10 mouse cellular contexts compared by ENCODE assay signal in the genomic region with DNA sequence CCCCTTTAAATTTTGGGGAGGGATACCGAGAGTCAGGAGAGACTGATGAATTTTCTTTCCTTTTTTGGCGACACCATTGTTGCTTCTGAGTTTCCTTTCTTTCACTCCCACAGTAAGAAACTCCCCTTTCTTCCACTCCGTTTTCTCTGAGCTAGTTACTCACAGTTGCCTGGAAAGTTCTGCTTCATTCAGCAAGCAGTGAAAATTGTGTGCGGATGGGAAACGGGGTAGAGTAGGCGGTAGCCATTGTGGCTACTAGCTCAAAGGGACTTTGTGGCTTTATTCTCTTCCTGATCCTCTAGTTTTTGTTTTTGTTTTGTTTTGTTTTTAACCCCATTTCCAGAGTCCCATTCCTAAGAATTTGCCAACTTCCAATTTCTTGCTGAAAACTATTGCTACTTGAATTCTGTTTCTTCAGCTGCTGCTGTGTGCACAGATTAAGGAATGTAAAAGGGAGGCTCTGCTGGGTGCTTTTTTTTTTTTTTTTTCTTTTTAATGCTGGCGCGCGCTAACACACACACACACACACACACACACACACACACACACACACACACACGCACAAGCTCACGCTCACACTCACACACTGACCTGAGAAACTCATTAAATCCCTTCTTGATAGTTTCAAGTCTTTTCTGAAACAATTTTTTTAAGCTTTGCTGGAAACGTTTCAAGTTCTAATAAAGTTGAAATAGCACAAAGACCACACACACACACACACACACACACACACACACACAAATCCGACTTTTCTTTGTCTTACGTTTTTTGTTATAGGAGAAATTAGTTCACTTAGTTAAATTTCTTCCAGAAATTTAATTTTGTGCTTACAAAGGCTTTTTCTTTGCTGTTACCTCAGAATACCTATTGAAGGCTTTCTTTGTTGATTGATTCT. TPM values are rescaled to one million over a fixed set of nuclear protein-coding genes. Genes with fewer than 3 reads are reported as not detected.
DNase-seq lines count a peak whose midpoint lies in the region; ATAC-seq and TF ChIP-seq lines count a peak whose summit lies in the region.
"Had no signal": no experiment of that assay in that cellular context is flagged by ENCODE, and none has a peak within 500 bp of the region (broad histone marks: within the 10 kb centered on the region; RNA-seq: fewer than 3 reads in every experiment).

No protein-coding gene starts in this region.

- H3K36me3 ChIP-seq in kidney, embryonic 15.5 days = no peaks in the 10 kb centered on the region
- H3K36me3 ChIP-seq in heart, embryonic 12.5 days = no peaks in the 10 kb centered on the region
- H3K36me3 ChIP-seq in liver, embryonic 14.5 days (replicated peaks; ENCODE audit: control insufficient read depth, insufficient read depth, low read depth) = no peaks in the 10 kb centered on the region

- no peaks in the 10 kb centered on the region for H3K4me1 ChIP-seq in kidney, embryonic 15.5 days
- no peaks in the 10 kb centered on the region for H3K4me1 ChIP-seq in heart, embryonic 12.5 days (replicated peaks)
- H3K4me1 ChIP-seq in liver, embryonic 14.5 days (replicated peaks; ENCODE audit: control insufficient read depth in 2 of 2, insufficient read depth in 2 of 2, low read length in 1 of 2) = no peaks in the 10 kb centered on the region

- peak overlapping the region; percentile 61 for H3K4me3 ChIP-seq in kidney, embryonic 15.5 days (replicated peaks)
- peak overlapping the region; percentile 78 for H3K4me3 ChIP-seq in heart, embryonic 12.5 days
- H3K4me3 ChIP-seq in liver, embryonic 14.5 days (ENCODE audit: insufficient read depth in 1 of 2, low read depth in 2 of 2, low read length in 2 of 2) = peak overlapping the region in 1 of 2 experiments; percentile 35; a peak in 2 of 4 replicates

- peak overlapping the region; percentile 17; the same call in 1 of the 2 replicates for H3K9ac ChIP-seq in kidney, embryonic 15.5 days
- peak overlapping the region; percentile 78 for H3K9ac ChIP-seq in heart, embryonic 12.5 days
- no peak overlapping the region for H3K9ac ChIP-seq in liver, embryonic 14.5 days (replicated peaks)

- WGBS in kidney, embryonic 15.5 days = 12% methylated on average over 11 of the region's 14 CpGs
- 8% methylated on average over 9 of the region's 14 CpGs for WGBS in heart, embryonic 12.5 days
- 5% methylated on average over 11 of the region's 14 CpGs for WGBS in liver, embryonic 14.5 days (ENCODE audit: insufficient replicate concordance)

- H3K4me2 ChIP-seq in kidney, embryonic 15.5 days = peak overlapping the region; percentile 62
- H3K4me2 ChIP-seq in heart, embryonic 12.5 days = peak overlapping the region; percentile 70
- 0 out of 2 replicates have a peak overlapping the region, but pooled peaks have one; percentile 15 for H3K4me2 ChIP-seq in liver, embryonic 14.5 days (ENCODE audit: low read depth)

- H3K27ac ChIP-seq in kidney, embryonic 15.5 days = peak overlapping the region; percentile 91
- peak overlapping the region; percentile 90 for H3K27ac ChIP-seq in heart, embryonic 12.5 days (ENCODE audit: poor library complexity, severe bottlenecking)
- H3K27ac ChIP-seq in liver, embryonic 14.5 days = no peak overlapping the region

- DNase-seq in kidney, adult 8-10 months = no peak
- DNase-seq in brain, adult 2 months (ENCODE audit: low read depth, low spot score) = peak; percentile 56
- no peak for DNase-seq in liver, embryonic 14.5 days (ENCODE audit: low read depth in 3 of 3, low spot score in 3 of 3)
- no peak for DNase-seq in MN1 (ENCODE audit: low spot score)
- DNase-seq in adrenal gland, adult 18-20 months (ENCODE audit: low spot score in 2 of 2) = no peak
- no peak for DNase-seq in layer of hippocampus, postnatal 36 days

- H3K9me3 ChIP-seq in kidney, embryonic 15.5 days (replicated peaks) = no peaks in the 10 kb centered on the region
- no peaks in the 10 kb centered on the region for H3K9me3 ChIP-seq in heart, embryonic 12.5 days (replicated peaks)
- H3K9me3 ChIP-seq in liver, embryonic 14.5 days (ENCODE audit: control insufficient read depth, low read length) = no peaks in the 10 kb centered on the region

- TF ChIP-seq EP300 in liver, embryonic 14.5 days (IDR thresholded peaks at IDR 0.05; ENCODE audit: low read depth) = no peak

- TF ChIP-seq CTCF in liver, embryonic 14.5 days (IDR thresholded peaks at IDR 0.05; ENCODE audit: low read depth) = no peak

- H3K27me3 ChIP-seq in kidney, embryonic 15.5 days = no peaks in the 10 kb centered on the region
- H3K27me3 ChIP-seq in heart, embryonic 12.5 days (replicated peaks) = no peaks in the 10 kb centered on the region
- H3K27me3 ChIP-seq in liver, embryonic 14.5 days (ENCODE audit: control insufficient read depth, insufficient read depth, low read length) = peaks cover 3% of the 10 kb centered on the region; the same call in 1 of the 2 replicates

- ATAC-seq in kidney, embryonic 15.5 days (replicated peaks; ENCODE audit: low FRiP score) = no peak
- ATAC-seq in heart, embryonic 12.5 days (ENCODE audit: insufficient number of reproducible peaks, low FRiP score) = no peak
- no peak for ATAC-seq in liver, embryonic 14.5 days (ENCODE audit: insufficient read depth)
- ATAC-seq: Patski had no signal

RNA-seq across cellular contexts. Expression of a gene that starts 1.5 kb away (rescaled TPM):
- 19.2 and 19.3 TPM in 2 replicates for polyA plus RNA-seq in kidney, embryonic 15.5 days (2015; fragmentation: Nextera tagmentation; extraction: Ambion mirVana)
- 25.4 and 27.0 TPM in 2 replicates for polyA plus RNA-seq in heart, embryonic 12.5 days (2016; fragmentation: Nextera tagmentation; extraction: Ambion mirVana)
- polyA plus RNA-seq in liver, embryonic 14.5 days (2012; rRNA removed) = 0.94 and 1.2 TPM in 2 replicates
- polyA plus RNA-seq in liver, embryonic 14.5 days (2014; fragmentation: Nextera tagmentation; extraction: Ambion mirVana) = 1.3 and 1.5 TPM in 2 replicates
- total RNA-seq in adrenal gland, adult 18-20 months (2021) = 10 to 100 TPM; 18.9 to 24.6 TPM
- 100 to 1,000 TPM in 1 of 2 experiments, 10 to 100 TPM in 1; 90.1 to 104 TPM for total RNA-seq in layer of hippocampus, postnatal 36 days (2021)
- total RNA-seq: hematopoietic stem cell, adult 5-6 weeks had no signal

Comparison
In these comparisons a context has a peak if more than half of its experiments do, and no peak if none do; other contexts are left out.
1. H3K4me2 ChIP-seq: peak in every context shown above with its lines; median percentile 70 in heart, embryonic 12.5 days; 62 in kidney, embryonic 15.5 days; 15 in liver, embryonic 14.5 days.